Mouse (Mus musculus): ENCODE data around the gene Phactr1.

The Phactr1 gene

GRCm38 (mm10) chr13:43134468-43134867, 454.0 kb downstream of the Phactr1 start:
- no peak for DNase-seq

GRCm38 (mm10) chr13:43144720-43145418, 464.4 kb downstream of the Phactr1 start:
- no peak for DNase-seq

- peak; percentile 61 for DNase-seq
Observed at GRCm38 (mm10) chr13:43146515-43147258, 466.3 kb downstream of the Phactr1 start.

- DNase-seq: no peak
Observed at GRCm38 (mm10) chr13:43148692-43149091, 468.3 kb downstream of the Phactr1 start.

- no peak for DNase-seq
Observed at GRCm38 (mm10) chr13:43149661-43150060, 469.2 kb downstream of the Phactr1 start.

- DNase-seq: no peak
Observed at GRCm38 (mm10) chr13:43152005-43152520, 471.6 kb downstream of the Phactr1 start.

- DNase-seq: no peak
Observed at GRCm38 (mm10) chr13:43157370-43157769, 476.9 kb downstream of the Phactr1 start.

GRCm38 (mm10) chr13:43158281-43158680, 477.9 kb downstream of the Phactr1 start:
- DNase-seq: peak; percentile 14

- peak; percentile 17 for DNase-seq
Observed at GRCm38 (mm10) chr13:43159429-43159828, 479.0 kb downstream of the Phactr1 start.

- DNase-seq: no peak
Observed at GRCm38 (mm10) chr13:43167721-43168120, 487.3 kb downstream of the Phactr1 start.

- peak; percentile 98 for DNase-seq
Observed at GRCm38 (mm10) chr13:43171020-43171710, 490.7 kb downstream of the Phactr1 start, which contains the start of gene Tbc1d7. TSS of gene Tbc1d7 (minus strand) at chr13:43171501.

GRCm38 (mm10) chr13:43172036-43172713, 491.8 kb downstream of the Phactr1 start:
- DNase-seq: no peak

- DNase-seq: peak; percentile 82
Observed at GRCm38 (mm10) chr13:43173262-43173661, 492.8 kb downstream of the Phactr1 start.

GRCm38 (mm10) chr13:43176676-43177075, 496.3 kb downstream of the Phactr1 start:
- no peak for DNase-seq

- no peak for DNase-seq
Observed at GRCm38 (mm10) chr13:43177317-43177716, 496.9 kb downstream of the Phactr1 start.

- DNase-seq: no peak
Observed at GRCm38 (mm10) chr13:43181104-43181503, 500.7 kb downstream of the Phactr1 start.

- peak; percentile 79 for DNase-seq
Observed at GRCm38 (mm10) chr13:43182465-43183201, 502.2 kb downstream of the Phactr1 start.

- DNase-seq: no peak
Observed at GRCm38 (mm10) chr13:43183248-43184055, 503.0 kb downstream of the Phactr1 start.

- no peak for DNase-seq
Observed at GRCm38 (mm10) chr13:43187736-43188135, 507.3 kb downstream of the Phactr1 start.
